Comparison of ENCODE assay signal across 14 mouse cellular contexts in the genomic region with DNA sequence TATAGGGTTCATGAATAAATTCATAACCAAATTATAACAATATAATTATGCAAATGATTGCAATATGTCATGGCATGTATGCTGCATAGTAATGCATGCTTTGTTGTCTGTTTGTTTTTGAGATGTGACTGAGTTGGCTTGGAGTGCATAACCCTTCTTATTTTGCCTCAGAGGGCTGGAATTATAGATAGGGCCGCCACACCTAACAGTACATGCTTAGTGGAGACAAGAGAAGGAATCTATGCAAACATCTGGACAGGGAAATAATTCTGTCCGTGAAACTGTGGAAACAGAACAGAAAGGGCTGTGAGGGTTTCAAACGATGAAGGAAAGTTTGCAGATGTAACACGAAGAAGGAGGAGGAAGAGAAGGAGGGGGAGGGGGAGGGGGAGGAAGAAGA.
"Had no signal": no experiment of that assay in that cellular context is flagged by ENCODE, and none has a peak within 500 bp of the region (broad histone marks: within the 10 kb centered on the region; RNA-seq: fewer than 3 reads in every experiment).

No protein-coding gene starts in this region.

- H3K27ac ChIP-seq: kidney, postnatal 0 days; limb, embryonic 15.5 days; macrophage; midbrain, embryonic 13.5 days had no signal

- H3K9ac ChIP-seq: limb, embryonic 15.5 days; lung, embryonic 14.5 days; midbrain, embryonic 13.5 days had no signal

- H3K27me3 ChIP-seq: limb, embryonic 15.5 days had no signal

- H3K4me2 ChIP-seq: limb, embryonic 15.5 days; lung, embryonic 14.5 days; midbrain, embryonic 13.5 days had no signal

- H3K9me3 ChIP-seq: limb, embryonic 15.5 days had no signal

- H3K4me3 ChIP-seq: limb, embryonic 15.5 days; midbrain, embryonic 13.5 days had no signal

- DNase-seq: kidney, adult 8-10 months; kidney, postnatal 36 days; layer of hippocampus, adult 9-11 months; layer of hippocampus, postnatal 36 days; lung, embryonic 14.5 days; lung, postnatal 14 days; right cerebral cortex, adult 18-20 months; right cerebral cortex, postnatal 25 days; thymus, postnatal 36 days had no signal

- ATAC-seq: intestine, postnatal 0 days; midbrain, embryonic 13.5 days had no signal

- H3K36me3 ChIP-seq: limb, embryonic 15.5 days; midbrain, embryonic 13.5 days had no signal
